Mouse (Mus musculus) c-Kit-positive CD71-positive TER-119-negative erythroid progenitor cells, embryonic 14.5 days (primary cell): Measurements from ENCODE around the gene Mfsd4a.

ENCODE experiments used
- DNase-seq: peaks from one replicate; pipeline ENCODE4 v3.0.0-alpha.2; 2013; ENCODE audit warnings: low read depth

Mfsd4a gene

GRCm38 (mm10) chr1:132067261-132068255 lies at the start of gene Mfsd4a:
Mfsd4a (minus strand) TSS chr1:132068062.
- no peak for DNase-seq

- peak; percentile 46 for DNase-seq
Observed at GRCm38 (mm10) chr1:132116606-132117005, 48.7 kb upstream of the Mfsd4a start.

GRCm38 (mm10) chr1:132113098-132113497 lies 45.2 kb upstream of the Mfsd4a start:
- no peak for DNase-seq

GRCm38 (mm10) chr1:132112426-132112825 lies 44.6 kb upstream of the Mfsd4a start:
- no peak for DNase-seq

GRCm38 (mm10) chr1:132111411-132111810 lies 43.5 kb upstream of the Mfsd4a start:
- no peak for DNase-seq

- DNase-seq = no peak
Observed at GRCm38 (mm10) chr1:132109368-132109767, 41.5 kb upstream of the Mfsd4a start.

- DNase-seq = no peak
Observed at GRCm38 (mm10) chr1:132104353-132104752, 36.5 kb upstream of the Mfsd4a start.

GRCm38 (mm10) chr1:132101953-132102697 lies 34.3 kb upstream of the Mfsd4a start:
- DNase-seq = no peak

GRCm38 (mm10) chr1:132099775-132100174 lies 31.9 kb upstream of the Mfsd4a start:
- no peak for DNase-seq

- no peak for DNase-seq
Observed at GRCm38 (mm10) chr1:132099016-132099415, 31.2 kb upstream of the Mfsd4a start.

- DNase-seq = no peak
Observed at GRCm38 (mm10) chr1:132098076-132098475, 30.2 kb upstream of the Mfsd4a start.

- DNase-seq = peak; percentile 13
Observed at GRCm38 (mm10) chr1:132095356-132096004, 27.6 kb upstream of the Mfsd4a start.

GRCm38 (mm10) chr1:132093269-132093668 lies 25.4 kb upstream of the Mfsd4a start:
- DNase-seq = no peak

GRCm38 (mm10) chr1:132090266-132090665 lies 22.4 kb upstream of the Mfsd4a start:
- DNase-seq = no peak

GRCm38 (mm10) chr1:132089767-132090166 lies 21.9 kb upstream of the Mfsd4a start:
- DNase-seq = no peak

GRCm38 (mm10) chr1:132088181-132088671 lies 20.4 kb upstream of the Mfsd4a start:
- no peak for DNase-seq

- DNase-seq = no peak
Observed at GRCm38 (mm10) chr1:132085181-132086049, 17.6 kb upstream of the Mfsd4a start.

GRCm38 (mm10) chr1:132078413-132078812 lies 10.6 kb upstream of the Mfsd4a start:
- no peak for DNase-seq

- no peak for DNase-seq
Observed at GRCm38 (mm10) chr1:132075576-132075975, 7.7 kb upstream of the Mfsd4a start.

GRCm38 (mm10) chr1:132070659-132071058 lies 2.8 kb upstream of the Mfsd4a start:
- DNase-seq = no peak

- DNase-seq = no peak
Observed at GRCm38 (mm10) chr1:132069436-132069835, 1.6 kb upstream of the Mfsd4a start.
